Mouse (Mus musculus): ENCODE results near the gene Exoc6b. TPM values are rescaled to one million over a fixed set of nuclear protein-coding genes. Genes with fewer than 3 reads are reported as not detected.

The Exoc6b gene
- polyA plus RNA-seq, 1 experiment from 2014 or later, result 6.7 TPM

DNA sequence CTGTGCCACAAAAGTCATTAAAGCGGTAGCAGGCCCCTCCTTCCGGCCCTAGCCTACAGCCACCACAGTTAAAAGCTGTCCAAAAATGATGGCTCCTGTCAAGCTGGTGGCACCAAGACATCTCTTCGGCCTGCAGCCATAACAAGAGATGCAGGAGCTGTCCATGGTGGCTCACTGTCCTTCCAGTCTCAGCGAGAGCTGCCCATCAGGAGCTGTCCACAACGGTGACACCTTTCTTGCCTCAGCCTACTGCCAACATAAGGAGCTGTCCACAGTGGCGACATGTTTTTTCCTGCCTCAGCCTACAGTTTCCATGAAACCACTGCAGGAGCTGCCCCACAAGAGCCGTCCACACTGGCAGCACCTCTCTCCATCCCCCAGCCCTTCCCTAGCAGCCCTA lies 395.2 kb downstream of the Exoc6b start:
- no peak for TF ChIP-seq CTCF (IDR thresholded peaks at IDR 0.05; ENCODE audit: low read depth)
- no peaks in the 10 kb centered on the region for H3K36me3 ChIP-seq (ENCODE audit: control insufficient read depth, insufficient read depth)
- H3K4me3 ChIP-seq (ENCODE audit: low read depth, low read length), result no peak overlapping the region
- H3K9me3 ChIP-seq (ENCODE audit: control insufficient read depth), result 0 out of 2 replicates have a peak, but pooled peaks cover 6% of the 10 kb centered on the region
- 81% methylated on average over 7 of the region's 7 CpGs for WGBS
- no peak overlapping the region for H3K27ac ChIP-seq (ENCODE audit: low read depth, low read length)
- ATAC-seq, result no peak
- H3K9ac ChIP-seq (ENCODE audit: low read depth, low read length), result no peak overlapping the region
- no peak overlapping the region for H3K4me2 ChIP-seq (replicated peaks; ENCODE audit: low read depth)
- no peaks in the 10 kb centered on the region for H3K4me1 ChIP-seq (replicated peaks; ENCODE audit: control insufficient read depth, insufficient read depth, low read length)
- no peaks in the 10 kb centered on the region for H3K27me3 ChIP-seq (replicated peaks; ENCODE audit: control insufficient read depth, insufficient read depth, low read length)

DNA sequence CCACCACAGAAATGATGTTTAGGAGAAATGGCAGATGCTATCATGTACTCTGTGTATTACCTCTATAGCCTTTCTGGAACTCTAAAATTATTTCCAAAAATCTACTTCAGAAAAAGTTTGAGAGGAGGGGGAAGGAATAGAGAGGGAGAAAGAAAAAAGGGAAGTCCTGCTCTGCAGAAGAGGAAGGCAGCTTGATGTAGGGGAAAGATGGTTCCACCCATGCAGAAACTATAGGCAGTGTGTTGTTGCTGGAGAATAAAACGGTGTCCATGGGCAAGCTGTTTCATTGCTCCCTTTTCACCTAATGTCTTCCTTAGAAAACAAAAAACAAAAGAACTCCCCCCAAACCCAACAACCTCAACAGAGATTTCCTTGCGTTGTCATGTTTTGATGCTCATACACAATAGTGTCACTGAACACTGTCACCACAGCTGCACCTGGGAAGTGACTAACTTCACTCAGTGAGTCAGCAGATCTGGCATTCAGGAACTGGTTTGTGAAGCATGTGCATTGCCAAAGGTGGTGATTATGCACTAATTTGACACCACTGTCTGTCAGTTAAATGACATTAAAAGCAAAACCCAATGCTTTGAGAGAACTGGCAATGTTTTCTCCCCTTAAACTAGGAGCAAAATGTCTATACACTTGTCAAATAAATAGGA lies 407.7 kb downstream of the Exoc6b start:
- no peaks in the 10 kb centered on the region for H3K27me3 ChIP-seq (replicated peaks; ENCODE audit: control insufficient read depth, insufficient read depth, low read length)
- H3K9me3 ChIP-seq (ENCODE audit: control insufficient read depth), result no peaks in the 10 kb centered on the region
- no peak overlapping the region for H3K4me2 ChIP-seq (replicated peaks; ENCODE audit: low read depth)
- no peak for ATAC-seq
- no peak for TF ChIP-seq CTCF (IDR thresholded peaks at IDR 0.05; ENCODE audit: low read depth)
- 90% methylated on average over 2 of the region's 2 CpGs for WGBS
- no peaks in the 10 kb centered on the region for H3K4me1 ChIP-seq (replicated peaks; ENCODE audit: control insufficient read depth, insufficient read depth, low read length)
- H3K36me3 ChIP-seq (ENCODE audit: control insufficient read depth, insufficient read depth), result no peaks in the 10 kb centered on the region
- no peak overlapping the region for H3K4me3 ChIP-seq (ENCODE audit: low read depth, low read length)
- no peak overlapping the region for H3K27ac ChIP-seq (ENCODE audit: low read depth, low read length)
- H3K9ac ChIP-seq (ENCODE audit: low read depth, low read length), result no peak overlapping the region

DNA sequence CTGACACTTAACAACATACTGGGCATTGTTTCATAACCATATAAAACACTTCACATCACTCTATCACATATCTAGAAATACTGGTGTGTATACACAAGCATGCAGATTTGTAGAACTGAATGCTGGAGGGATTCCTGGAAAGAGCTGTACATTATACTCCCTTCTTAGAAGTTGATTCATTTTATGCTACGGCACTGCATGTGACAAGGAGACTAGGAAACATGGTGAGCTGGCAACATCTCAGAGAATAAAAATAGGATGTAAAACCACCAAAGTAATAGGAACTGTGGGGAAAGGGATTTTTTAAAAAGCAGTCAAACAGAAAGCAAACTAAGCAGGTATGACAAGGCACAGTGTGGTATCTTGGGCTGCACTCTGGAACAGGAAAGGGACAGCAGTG lies 408.3 kb downstream of the Exoc6b start:
- no peak for ATAC-seq
- WGBS, result 78% methylated on average over 1 of the region's 1 CpGs

DNA sequence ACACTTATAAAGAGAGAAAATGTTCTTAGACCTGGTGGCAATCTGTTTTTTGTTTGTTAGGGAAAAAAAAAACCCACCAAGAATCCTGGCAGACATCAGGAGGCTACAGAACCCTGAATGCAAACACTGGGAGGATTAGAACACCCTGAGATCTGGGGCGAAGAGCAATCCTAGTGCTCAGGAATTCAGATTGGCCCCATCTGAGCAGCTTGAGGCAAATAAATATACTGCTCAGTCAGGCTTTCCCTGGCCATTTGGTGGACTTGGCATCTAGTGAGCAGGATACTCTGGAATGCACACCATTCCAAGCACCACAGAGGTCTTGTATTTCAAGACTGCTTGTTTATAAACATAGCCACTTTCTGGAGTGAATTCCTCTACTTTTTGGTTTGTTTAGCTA lies 412.2 kb downstream of the Exoc6b start:
- Histone ChIP-seq H3K27ac (ENCODE audit: low read depth, low read length) (no peak overlapping the region), H3K9me3 (ENCODE audit: control insufficient read depth) (no peaks in the 10 kb centered on the region), H3K4me1 (replicated peaks; ENCODE audit: control insufficient read depth, insufficient read depth, low read length) (no peaks in the 10 kb centered on the region), H3K4me3 (ENCODE audit: low read depth, low read length) (no peak overlapping the region), H3K36me3 (ENCODE audit: control insufficient read depth, insufficient read depth) (no peaks in the 10 kb centered on the region), H3K4me2 (replicated peaks; ENCODE audit: low read depth) (no peak overlapping the region), H3K9ac (ENCODE audit: low read depth, low read length) (no peak overlapping the region), H3K27me3 (replicated peaks; ENCODE audit: control insufficient read depth, insufficient read depth, low read length) (no peaks in the 10 kb centered on the region)
- ATAC-seq, result no peak
- TF ChIP-seq CTCF (IDR thresholded peaks at IDR 0.05; ENCODE audit: low read depth), result no peak
- WGBS, result 63% methylated on average over 1 of the region's 1 CpGs

More for the DNA sequence above, 408.3 kb downstream of the Exoc6b start:
- Histone ChIP-seq H3K4me3 (ENCODE audit: low read depth, low read length) (no peak overlapping the region), H3K4me2 (replicated peaks; ENCODE audit: low read depth) (no peak overlapping the region), H3K36me3 (ENCODE audit: control insufficient read depth, insufficient read depth) (no peaks in the 10 kb centered on the region), H3K9ac (ENCODE audit: low read depth, low read length) (no peak overlapping the region), H3K4me1 (replicated peaks; ENCODE audit: control insufficient read depth, insufficient read depth, low read length) (no peaks in the 10 kb centered on the region), H3K9me3 (ENCODE audit: control insufficient read depth) (no peaks in the 10 kb centered on the region), H3K27me3 (replicated peaks; ENCODE audit: control insufficient read depth, insufficient read depth, low read length) (no peaks in the 10 kb centered on the region), H3K27ac (ENCODE audit: low read depth, low read length) (no peak overlapping the region)
- TF ChIP-seq CTCF (IDR thresholded peaks at IDR 0.05; ENCODE audit: low read depth), result no peak

GRCm38 (mm10) chr6:84656680-84657079 lies 412.6 kb downstream of the Exoc6b start:
- Histone ChIP-seq H3K27me3 (replicated peaks; ENCODE audit: control insufficient read depth, insufficient read depth, low read length) (no peaks in the 10 kb centered on the region), H3K9ac (ENCODE audit: low read depth, low read length) (no peak overlapping the region), H3K4me2 (replicated peaks; ENCODE audit: low read depth) (no peak overlapping the region), H3K4me1 (replicated peaks; ENCODE audit: control insufficient read depth, insufficient read depth, low read length) (no peaks in the 10 kb centered on the region), H3K4me3 (ENCODE audit: low read depth, low read length) (no peak overlapping the region), H3K9me3 (ENCODE audit: control insufficient read depth) (no peaks in the 10 kb centered on the region), H3K27ac (ENCODE audit: low read depth, low read length) (no peak overlapping the region), H3K36me3 (ENCODE audit: control insufficient read depth, insufficient read depth) (no peaks in the 10 kb centered on the region)
- TF ChIP-seq CTCF (IDR thresholded peaks at IDR 0.05; ENCODE audit: low read depth), result no peak
- ATAC-seq, result no peak
- WGBS, result 38% methylated on average over 2 of the region's 2 CpGs

DNA sequence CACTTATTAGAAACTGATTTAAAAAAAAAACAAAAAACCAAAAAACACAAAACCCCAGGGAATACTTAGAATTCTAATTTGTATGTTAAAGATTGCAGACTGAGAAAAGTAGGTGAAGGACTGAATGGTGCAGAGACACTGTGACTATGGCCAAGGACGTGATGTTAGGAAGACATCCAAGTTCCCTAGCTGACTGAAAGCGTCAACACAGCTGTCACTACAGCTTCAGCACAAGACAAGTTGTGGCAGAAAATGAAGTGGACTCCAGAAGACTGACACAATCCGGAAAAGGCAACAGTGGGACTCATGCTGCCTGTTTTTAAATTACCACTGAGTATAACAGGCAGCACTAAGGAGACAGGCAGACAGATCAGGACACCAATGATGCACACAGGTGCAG lies 417.4 kb downstream of the Exoc6b start:
- H3K4me2 ChIP-seq (replicated peaks; ENCODE audit: low read depth), result no peak overlapping the region
- H3K9ac ChIP-seq (ENCODE audit: low read depth, low read length), result no peak overlapping the region
- WGBS, result 88% methylated on average over 3 of the region's 3 CpGs
- H3K27me3 ChIP-seq (replicated peaks; ENCODE audit: control insufficient read depth, insufficient read depth, low read length), result no peaks in the 10 kb centered on the region
- no peak for TF ChIP-seq CTCF (IDR thresholded peaks at IDR 0.05; ENCODE audit: low read depth)
- H3K27ac ChIP-seq (ENCODE audit: low read depth, low read length), result no peak overlapping the region
- no peak for ATAC-seq
- H3K4me3 ChIP-seq (ENCODE audit: low read depth, low read length), result no peak overlapping the region
- no peaks in the 10 kb centered on the region for H3K9me3 ChIP-seq (ENCODE audit: control insufficient read depth)
- no peaks in the 10 kb centered on the region for H3K4me1 ChIP-seq (replicated peaks; ENCODE audit: control insufficient read depth, insufficient read depth, low read length)
- no peaks in the 10 kb centered on the region for H3K36me3 ChIP-seq (ENCODE audit: control insufficient read depth, insufficient read depth)
